Mouse (Mus musculus) fat pad, adult 2 months (tissue): ENCODE results near the gene Mageb5.
"Not testable (repeated sequence)": the region's sequence is repeated elsewhere in the genome, so short reads cannot be mapped to it uniquely, and the experiment has no call there.

Experiments used
- DNase-seq: peaks from one replicate; pipeline ENCODE4 v3.0.0-alpha.2; 2011; ENCODE audit warnings: low read depth, low spot score; ENCODE audit errors: extremely low read depth

The Mageb5 gene

GRCm38 (mm10) chrX:91782918-91783317, at the start of gene Mageb5:
TSS of gene Mageb5 (minus strand) at chrX:91783018.
- DNase-seq = not testable (repeated sequence)

DNA sequence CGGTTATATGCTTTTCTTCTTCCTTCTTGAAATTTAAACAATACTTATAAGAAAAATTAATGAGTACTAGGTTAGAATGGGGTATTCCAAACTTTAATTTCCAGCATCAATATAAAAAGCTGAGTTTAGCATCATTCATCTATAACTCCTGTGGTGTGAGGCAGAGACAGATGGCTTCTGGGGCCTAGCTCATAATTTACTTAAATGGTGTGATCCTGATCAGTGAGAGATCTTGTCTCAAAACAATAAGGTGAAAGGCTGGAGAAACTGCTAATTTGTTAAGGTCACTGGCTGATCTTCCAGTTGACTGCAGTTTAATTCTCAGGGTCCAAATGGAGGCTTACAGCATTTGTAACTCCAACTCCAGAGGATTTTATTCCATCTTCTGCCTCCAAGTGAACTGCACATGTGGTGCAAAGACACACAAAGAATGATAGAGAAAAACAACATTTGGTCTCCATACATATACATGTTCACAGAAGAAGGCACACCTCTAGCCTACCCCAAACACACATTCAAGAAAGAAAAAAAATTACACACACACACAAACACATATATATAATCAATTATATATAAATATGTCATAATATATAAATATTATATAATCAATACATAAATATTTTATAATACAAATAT, 23.1 kb downstream of the Mageb5 start:
- DNase-seq = not testable (repeated sequence)
